Mouse (Mus musculus) liver, adult 2 months (tissue): ENCODE measurements around the gene Stard3. TPM values are rescaled to one million over a fixed set of nuclear protein-coding genes. Genes with fewer than 3 reads are reported as not detected.

Experiments used
- DNase-seq: peaks from one replicate; pipeline ENCODE4 v3.0.0-alpha.2; 2011; ENCODE audit warnings: low read depth, low spot score; ENCODE audit errors: extremely low read depth
- H3K27ac ChIP-seq: fragments of 200-500 bp; replicated peaks from 2 replicates; pipeline ENCODE4 v1.5.1; 2012; ENCODE audit warnings: low read depth, mild to moderate bottlenecking, control low read depth, inconsistent platforms, low read length; ENCODE audit not compliant: insufficient read depth
- H3K27me3 ChIP-seq: fragments of 200-500 bp; 2 replicates; pipeline ENCODE4 v1.6.1; 2012; ENCODE audit warnings: mild to moderate bottlenecking, moderate library complexity, low read length, inconsistent platforms; ENCODE audit not compliant: control insufficient read depth, insufficient read depth
- H3K36me3 ChIP-seq: fragments of 200-500 bp; 2 replicates; pipeline ENCODE4 v1.6.1; 2012; ENCODE audit warnings: low read length, inconsistent platforms; ENCODE audit not compliant: control insufficient read depth, insufficient read depth
- H3K4me1 ChIP-seq: fragments of 200-500 bp; 2 replicates; pipeline ENCODE4 v1.6.1; 2011; ENCODE audit warnings: low read length; ENCODE audit not compliant: control insufficient read depth, insufficient read depth
- H3K4me3 ChIP-seq: fragments of 200-500 bp; 2 replicates; pipeline ENCODE4 v1.5.1; 2011; ENCODE audit warnings: low read depth, mild to moderate bottlenecking, control low read depth, low read length, moderate library complexity; ENCODE audit not compliant: insufficient read depth
- H3K79me2 ChIP-seq: fragments of 200-500 bp; 2 replicates; pipeline ENCODE4 v1.6.1; 2012; ENCODE audit warnings: inconsistent platforms, mild to moderate bottlenecking, low read length, moderate library complexity; ENCODE audit not compliant: control insufficient read depth, insufficient read depth
- H3K9ac ChIP-seq: fragments of 200-500 bp; 2 replicates; pipeline ENCODE4 v1.6.1; 2012; ENCODE audit warnings: low read depth, mild to moderate bottlenecking, control low read depth, inconsistent platforms, low read length
- CTCF ChIP-seq: fragments of 200-500 bp; IDR thresholded peaks from 2 replicates; pipeline ENCODE4 v1.5.1; 2011; ENCODE audit warnings: low read depth, low read length, control low read depth
- POLR2A ChIP-seq: fragments of 200-500 bp; IDR thresholded peaks from 2 replicates; pipeline ENCODE4 v1.6.1; 2011; ENCODE audit warnings: low read length, control low read depth; ENCODE audit not compliant: insufficient read depth; ENCODE audit errors: extremely low read depth
- WGBS: fragments of 180-500 bp; shearing (Covaris S2); methylation state at CpG from one replicate; pipeline ENCODE4 v1.1.7; 2018; 5-methylcytosine and 5-hydroxymethylcytosine counted together
- polyA plus RNA-seq: library from polyadenylated mRNA; depleted of rRNA; stranded (reverse); fragments of >200 nt; gene quantifications from 2 replicates; pipeline ENCODE4 v1.2.3, GENCODE M21; 2012
- total RNA-seq: library from RNA; depleted of rRNA; stranded (reverse); fragments of >200 nt; gene quantifications from 2 replicates; pipeline ENCODE4 v1.2.3, GENCODE M21; 2014

Stard3 gene
- total and polyA plus RNA-seq, 2 experiments, result 11.9 to 41.1 TPM

GRCm38 (mm10) chr11:98408872-98409271 is 50.7 kb downstream of the Stard3 start:
- no peaks in the 10 kb centered on the region for H3K36me3 ChIP-seq
- no peak overlapping the region for H3K9ac ChIP-seq
- H3K27me3 ChIP-seq, result peaks cover 13% of the 10 kb centered on the region
- 72% methylated on average over 8 of the region's 8 CpGs for WGBS
- H3K79me2 ChIP-seq, result peaks cover 3% of the 10 kb centered on the region; the same call in 1 of the 2 replicates
- H3K27ac ChIP-seq, result no peak overlapping the region
- TF ChIP-seq CTCF (no peak), POLR2A (no peak)
- DNase-seq, result no peak
- no peak overlapping the region for H3K4me3 ChIP-seq
- H3K4me1 ChIP-seq, result 0 out of 2 replicates have a peak, but pooled peaks cover 2% of the 10 kb centered on the region

DNA sequence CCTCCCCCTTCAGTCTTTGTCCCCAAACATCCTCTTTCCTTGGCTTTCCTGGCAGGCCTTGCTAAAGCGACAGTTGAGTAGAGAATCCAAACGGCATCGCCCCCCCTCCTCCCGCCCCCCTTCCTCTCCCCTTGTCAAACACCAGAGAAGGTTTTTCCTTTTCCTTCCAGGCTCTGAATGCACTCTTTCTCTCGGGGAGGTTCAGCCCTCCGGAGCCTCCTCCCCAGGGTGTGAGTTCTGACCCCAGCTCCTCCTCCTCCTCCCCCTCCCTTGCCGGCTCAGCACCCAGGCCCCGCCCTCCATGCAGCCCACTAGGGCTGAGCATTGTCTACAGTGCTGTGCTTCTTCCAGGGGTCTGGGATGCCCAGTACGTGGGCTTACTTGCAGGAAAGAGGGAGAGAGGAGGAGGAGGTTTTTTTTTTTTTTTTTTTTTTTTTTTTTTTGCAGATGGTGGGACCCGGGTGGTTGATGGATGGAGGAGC is 51.2 kb downstream of the Stard3 start:
- TF ChIP-seq POLR2A (no peak), CTCF (no peak)
- DNase-seq, result no peak
- 28% methylated on average over 10 of the region's 10 CpGs for WGBS
- peaks cover 13% of the 10 kb centered on the region for H3K27me3 ChIP-seq
- H3K4me1 ChIP-seq, result 0 out of 2 replicates have a peak, but pooled peaks cover 2% of the 10 kb centered on the region
- no peak overlapping the region for H3K27ac ChIP-seq
- no peak overlapping the region for H3K9ac ChIP-seq
- no peaks in the 10 kb centered on the region for H3K36me3 ChIP-seq
- no peak overlapping the region for H3K4me3 ChIP-seq
- peaks cover 3% of the 10 kb centered on the region; the same call in 1 of the 2 replicates for H3K79me2 ChIP-seq

GRCm38 (mm10) chr11:98412273-98412796 is 54.2 kb downstream of the Stard3 start, which contains the start of gene Erbb2:
Gene Erbb2 (plus strand): TSS chr11:98412470.
- no peaks in the 10 kb centered on the region for H3K36me3 ChIP-seq
- H3K79me2 ChIP-seq, result peaks cover 3% of the 10 kb centered on the region; the same call in 1 of the 2 replicates
- peak within 1 kb of the TSS; percentile 91 for H3K9ac ChIP-seq
- TF ChIP-seq POLR2A, result 0 out of 2 replicates have a peak, but pooled peaks have one; percentile 38
- TF ChIP-seq CTCF, result no peak
- H3K27me3 ChIP-seq, result peaks cover 13% of the 10 kb centered on the region
- DNase-seq, result no peak
- H3K4me1 ChIP-seq, result 0 out of 2 replicates have a peak, but pooled peaks cover 2% of the 10 kb centered on the region
- WGBS, result 2% methylated on average over 49 of the region's 49 CpGs
- H3K27ac ChIP-seq, result peak within 1 kb of the TSS; percentile 57
- peak within 1 kb of the TSS; percentile 90 for H3K4me3 ChIP-seq

- peaks cover 3% of the 10 kb centered on the region; the same call in 1 of the 2 replicates for H3K79me2 ChIP-seq
- H3K36me3 ChIP-seq, result no peaks in the 10 kb centered on the region
- 2% methylated on average over 40 of the region's 40 CpGs for WGBS
- H3K4me1 ChIP-seq, result 0 out of 2 replicates have a peak, but pooled peaks cover 2% of the 10 kb centered on the region
- H3K4me3 ChIP-seq, result peak overlapping the region; percentile 90
- H3K27me3 ChIP-seq, result peaks cover 13% of the 10 kb centered on the region
- H3K27ac ChIP-seq, result peak overlapping the region; percentile 57
- no peak for DNase-seq
- TF ChIP-seq CTCF (no peak), POLR2A (no peak)
- H3K9ac ChIP-seq, result peak overlapping the region; percentile 91
Observed at GRCm38 (mm10) chr11:98412797-98413301, 54.7 kb downstream of the Stard3 start.

DNA sequence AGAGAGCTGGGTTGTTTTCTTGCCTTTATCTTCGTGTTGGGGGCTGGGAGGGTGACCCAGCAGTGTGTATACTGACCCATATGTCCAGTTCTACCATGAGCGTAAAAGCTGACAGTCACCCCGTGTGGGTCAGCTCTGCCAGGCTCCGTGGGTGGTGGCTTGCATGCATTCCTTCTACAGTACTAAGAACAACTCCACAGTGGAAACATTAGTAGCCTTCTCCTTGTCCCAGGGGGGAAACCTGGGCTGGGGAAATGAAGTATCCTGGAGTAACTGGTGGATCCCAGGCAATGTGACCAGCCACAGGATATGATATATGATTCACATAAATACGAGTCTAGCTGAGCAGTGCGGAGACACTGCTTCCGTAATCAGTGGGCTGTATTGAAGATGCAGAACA is 55.6 kb downstream of the Stard3 start:
- no peak overlapping the region for H3K27ac ChIP-seq
- no peak for DNase-seq
- peaks cover 3% of the 10 kb centered on the region; the same call in 1 of the 2 replicates for H3K79me2 ChIP-seq
- H3K27me3 ChIP-seq, result peaks cover 13% of the 10 kb centered on the region
- no peaks in the 10 kb centered on the region for H3K36me3 ChIP-seq
- no peak overlapping the region for H3K9ac ChIP-seq
- H3K4me3 ChIP-seq, result no peak overlapping the region; the same call in 1 of the 2 replicates
- WGBS, result 51% methylated on average over 7 of the region's 7 CpGs
- TF ChIP-seq CTCF, result no peak
- no peak for TF ChIP-seq POLR2A
- H3K4me1 ChIP-seq, result 0 out of 2 replicates have a peak, but pooled peaks cover 2% of the 10 kb centered on the region
